Mouse (Mus musculus) cerebellum, adult 2 months (tissue): Measurements from ENCODE around the gene Zfp655.
"Not testable (repeated sequence)": the region's sequence is repeated elsewhere in the genome, so short reads cannot be mapped to it uniquely, and the experiment has no call there.

Experiments
- CTCF ChIP-seq: fragments of 200-500 bp; IDR thresholded peaks from 2 replicates; pipeline ENCODE4 v1.5.1; 2011; ENCODE audit warnings: low read depth, mild to moderate bottlenecking, control low read depth, low read length, moderate library complexity, borderline replicate concordance; ENCODE audit not compliant: insufficient read depth
- POLR2A ChIP-seq: fragments of 200-500 bp; IDR thresholded peaks from 2 replicates; pipeline ENCODE4 v1.6.1; 2011; ENCODE audit warnings: low read length, control low read depth, borderline replicate concordance; ENCODE audit not compliant: insufficient read depth

- TF ChIP-seq POLR2A, CTCF: not testable (repeated sequence)
Measured at GRCm38 (mm10) chr5:145273568-145273967, 42.1 kb downstream of the Zfp655 start.
